Mouse (Mus musculus) macrophage (primary cell): ENCODE data around the gene Ubash3a. TPM values are rescaled to one million over a fixed set of nuclear protein-coding genes. Genes with fewer than 3 reads are reported as not detected.

Experiments used
- H3K27ac ChIP-seq: fragments of 350-480 bp; formaldehyde crosslinking; 2 replicates; pipeline ENCODE4 v1.9.0; 2021
- H3K36me3 ChIP-seq: fragments of 350-480 bp; formaldehyde crosslinking; 2 replicates; pipeline ENCODE4 v1.9.0; 2021; ENCODE audit errors: inconsistent target
- H3K4me3 ChIP-seq: fragments of 350-480 bp; formaldehyde crosslinking; 2 replicates; pipeline ENCODE4 v1.9.0; 2021; ENCODE audit errors: inconsistent target
- H3K79me2 ChIP-seq: fragments of 350-480 bp; formaldehyde crosslinking; 2 replicates; pipeline ENCODE4 v1.9.0; 2021; ENCODE audit errors: inconsistent target
- WGBS: methylation state at CpG from one replicate; pipeline ENCODE4 v1.1.7; 2026; ENCODE audit warnings: inconsistent platforms; ENCODE audit not compliant: missing documents; 5-methylcytosine and 5-hydroxymethylcytosine counted together
- polyA plus RNA-seq: library from polyadenylated mRNA; stranded (reverse); fragments of 250-400 nt; gene quantifications from 3 replicates; pipeline ENCODE4 v1.2.4, GENCODE M21; 2018; ENCODE audit warnings: inconsistent platforms

Ubash3a gene
- polyA plus RNA-seq, 1 experiment from 2014 or later = 0.24 TPM

DNA sequence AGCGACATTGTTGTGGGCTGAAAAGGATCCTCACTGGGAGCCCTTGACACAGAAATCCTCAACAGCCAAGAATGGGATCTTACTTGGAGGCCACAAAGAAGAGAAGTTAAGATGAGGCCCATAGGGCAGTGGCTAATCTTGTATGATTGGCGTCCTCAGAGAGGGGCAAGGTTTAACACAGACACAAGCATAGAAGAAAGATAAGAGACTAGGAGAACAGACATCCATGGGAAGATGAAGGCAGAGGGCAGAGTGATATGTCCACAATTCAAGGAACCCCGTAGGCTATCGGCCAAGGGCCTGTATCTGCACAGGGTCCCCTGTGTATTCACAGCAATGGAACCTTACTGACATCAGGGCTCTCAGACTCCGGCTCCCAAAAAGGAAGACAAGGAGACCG is 12.5 kb upstream of the Ubash3a start:
- 70% methylated on average over 6 of the region's 6 CpGs for WGBS
- Histone ChIP-seq H3K36me3 (no peaks in the 10 kb centered on the region), H3K27ac (no peak overlapping the region), H3K4me3 (no peak overlapping the region), H3K79me2 (no peaks in the 10 kb centered on the region)

DNA sequence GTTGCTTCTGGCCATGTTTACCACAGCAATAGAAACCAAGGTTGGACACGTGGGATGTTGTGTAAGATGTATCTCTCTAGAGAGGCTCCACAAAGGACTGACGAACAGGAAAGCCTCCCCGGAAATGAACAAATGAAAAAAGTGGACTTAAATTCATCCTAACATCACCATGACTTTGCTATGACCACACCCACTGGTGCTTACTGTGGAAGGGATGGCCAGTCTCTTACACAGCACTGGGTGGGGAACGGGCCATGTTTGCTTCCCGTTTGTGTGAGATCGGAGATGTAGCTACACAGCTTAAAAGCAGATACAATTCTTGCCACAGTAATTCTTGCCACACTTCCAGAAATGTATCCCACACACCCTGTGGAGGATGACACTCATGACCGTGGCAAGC is 11.4 kb upstream of the Ubash3a start:
- WGBS = 53% methylated on average over 7 of the region's 7 CpGs
- Histone ChIP-seq H3K79me2 (no peaks in the 10 kb centered on the region), H3K27ac (no peak overlapping the region), H3K36me3 (no peaks in the 10 kb centered on the region), H3K4me3 (no peak overlapping the region)

DNA sequence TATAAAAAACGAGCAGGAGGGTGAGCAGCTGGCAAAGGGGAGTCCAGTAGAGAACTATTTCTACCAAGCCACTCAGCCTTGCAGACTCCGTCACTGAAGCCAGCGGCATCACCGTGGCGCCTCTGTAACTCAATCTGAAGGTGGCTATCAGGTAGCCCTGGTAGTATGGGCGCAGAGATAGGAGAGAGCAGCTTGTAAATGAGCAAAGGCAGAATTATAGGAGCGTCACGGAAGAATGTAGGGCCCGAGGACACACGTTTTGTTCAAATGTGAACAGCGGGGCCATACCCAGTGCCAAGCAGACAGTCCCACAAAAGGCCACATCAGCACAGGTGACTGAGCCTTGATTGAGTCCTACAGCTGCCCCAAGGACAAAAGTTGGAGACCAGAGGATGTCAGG is 8.8 kb upstream of the Ubash3a start, which contains the start of gene Tmprss3:
TSS of gene Tmprss3 (minus strand) at position 101 of the 400 bp plus-strand sequence.
- Histone ChIP-seq H3K79me2 (no peaks in the 10 kb centered on the region), H3K4me3 (no peak within 1 kb of the TSS), H3K36me3 (no peaks in the 10 kb centered on the region), H3K27ac (no peak within 1 kb of the TSS)
- 94% methylated on average over 11 of the region's 11 CpGs for WGBS

DNA sequence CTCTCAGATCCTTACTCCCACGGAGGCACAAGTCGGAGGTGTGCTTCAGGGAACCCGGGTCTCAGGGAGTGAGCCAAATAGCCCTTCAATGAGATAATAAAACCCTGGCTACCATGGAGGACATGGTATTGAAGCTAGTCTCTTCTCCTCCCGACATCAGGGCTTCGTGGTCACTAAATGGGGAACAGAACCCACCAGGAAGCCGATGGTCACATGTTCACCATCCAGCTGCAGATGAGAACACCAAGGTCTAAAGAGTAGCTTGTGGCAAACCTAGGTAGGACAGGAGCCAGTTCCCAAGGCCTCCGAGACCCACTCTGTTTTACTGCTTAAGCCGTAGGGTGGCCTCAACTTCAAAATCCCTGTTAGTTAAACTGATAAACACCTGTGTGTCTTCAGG is 981 bp downstream of the Ubash3a start:
- Histone ChIP-seq H3K36me3 (no peaks in the 10 kb centered on the region), H3K27ac (no peak overlapping the region), H3K4me3 (no peak overlapping the region), H3K79me2 (no peaks in the 10 kb centered on the region)
- WGBS = 44% methylated on average over 8 of the region's 8 CpGs

DNA sequence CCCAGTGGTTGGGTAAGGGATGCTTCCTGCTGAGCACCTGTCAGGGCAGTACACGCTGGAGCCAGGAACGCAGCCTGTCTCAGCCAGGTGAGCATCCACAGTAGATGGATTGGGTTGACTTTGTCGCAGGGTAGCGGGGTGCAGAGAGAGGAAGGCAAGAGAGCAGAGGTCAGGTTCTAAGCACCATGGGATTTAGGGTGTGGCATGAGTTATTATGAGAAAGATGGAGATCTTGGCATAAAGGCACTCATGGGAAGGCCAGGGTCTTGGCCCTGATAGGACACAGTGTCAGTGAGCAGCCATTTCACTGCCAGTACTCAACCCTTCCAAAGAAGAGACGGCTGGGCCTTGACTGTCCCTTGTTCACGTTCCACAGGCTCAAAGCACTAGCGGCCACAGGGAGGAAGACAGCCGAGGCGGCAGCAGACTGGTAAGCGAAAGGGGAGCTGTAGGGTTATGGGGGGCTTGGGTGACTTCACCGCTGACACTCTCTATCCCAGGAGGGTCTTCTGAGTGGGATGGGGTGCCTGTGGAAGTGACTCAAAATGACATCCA is 1.8 kb downstream of the Ubash3a start:
- H3K27ac ChIP-seq = no peak overlapping the region
- H3K79me2 ChIP-seq = no peaks in the 10 kb centered on the region
- WGBS = 94% methylated on average over 9 of the region's 11 CpGs
- H3K36me3 ChIP-seq = no peaks in the 10 kb centered on the region
- H3K4me3 ChIP-seq = no peak overlapping the region

DNA sequence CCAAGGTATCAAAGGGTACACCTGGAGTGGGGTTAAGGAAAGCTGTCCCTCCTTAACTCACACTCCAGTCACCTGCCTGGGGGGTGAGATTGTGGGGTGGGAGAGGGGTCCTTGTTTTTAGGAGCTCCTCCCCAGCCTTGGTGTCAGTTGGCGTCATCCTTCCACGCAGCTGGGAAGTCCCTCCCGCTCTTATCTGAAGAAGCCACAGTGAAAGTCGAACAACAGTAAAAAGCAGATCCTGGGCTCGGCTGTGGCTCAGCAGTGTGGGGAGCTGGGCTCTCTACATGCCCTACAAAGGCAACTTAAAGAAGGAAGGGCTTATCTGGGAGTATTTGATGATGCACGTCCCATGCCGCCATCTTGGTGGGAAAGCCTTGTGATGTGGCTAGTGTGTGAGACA is 2.6 kb downstream of the Ubash3a start:
- no peak overlapping the region for H3K4me3 ChIP-seq
- H3K36me3 ChIP-seq = no peaks in the 10 kb centered on the region
- H3K27ac ChIP-seq = no peak overlapping the region
- WGBS = 91% methylated on average over 7 of the region's 7 CpGs
- H3K79me2 ChIP-seq = no peaks in the 10 kb centered on the region

DNA sequence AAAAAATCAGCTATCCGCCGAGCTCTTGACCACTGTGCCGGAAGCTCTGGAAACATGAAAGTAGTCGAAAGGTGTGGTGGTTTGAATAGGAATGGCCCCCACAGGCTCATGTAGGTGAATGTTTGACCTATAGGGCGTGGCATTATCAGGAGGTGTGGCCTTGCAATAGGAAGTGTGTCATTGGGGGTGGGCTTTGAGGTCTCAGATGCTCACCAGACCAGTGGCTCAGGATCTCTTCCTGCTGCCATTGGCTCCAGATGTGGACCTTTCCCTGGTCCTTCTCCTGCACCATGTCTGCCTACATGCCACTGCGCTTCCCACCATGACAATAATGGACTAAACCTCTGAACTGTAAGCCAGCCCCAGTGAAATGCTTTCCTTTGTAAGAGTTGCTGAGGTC is 4.2 kb downstream of the Ubash3a start:
- no peaks in the 10 kb centered on the region for H3K36me3 ChIP-seq
- H3K4me3 ChIP-seq = no peak overlapping the region
- WGBS = 97% methylated on average over 6 of the region's 6 CpGs

DNA sequence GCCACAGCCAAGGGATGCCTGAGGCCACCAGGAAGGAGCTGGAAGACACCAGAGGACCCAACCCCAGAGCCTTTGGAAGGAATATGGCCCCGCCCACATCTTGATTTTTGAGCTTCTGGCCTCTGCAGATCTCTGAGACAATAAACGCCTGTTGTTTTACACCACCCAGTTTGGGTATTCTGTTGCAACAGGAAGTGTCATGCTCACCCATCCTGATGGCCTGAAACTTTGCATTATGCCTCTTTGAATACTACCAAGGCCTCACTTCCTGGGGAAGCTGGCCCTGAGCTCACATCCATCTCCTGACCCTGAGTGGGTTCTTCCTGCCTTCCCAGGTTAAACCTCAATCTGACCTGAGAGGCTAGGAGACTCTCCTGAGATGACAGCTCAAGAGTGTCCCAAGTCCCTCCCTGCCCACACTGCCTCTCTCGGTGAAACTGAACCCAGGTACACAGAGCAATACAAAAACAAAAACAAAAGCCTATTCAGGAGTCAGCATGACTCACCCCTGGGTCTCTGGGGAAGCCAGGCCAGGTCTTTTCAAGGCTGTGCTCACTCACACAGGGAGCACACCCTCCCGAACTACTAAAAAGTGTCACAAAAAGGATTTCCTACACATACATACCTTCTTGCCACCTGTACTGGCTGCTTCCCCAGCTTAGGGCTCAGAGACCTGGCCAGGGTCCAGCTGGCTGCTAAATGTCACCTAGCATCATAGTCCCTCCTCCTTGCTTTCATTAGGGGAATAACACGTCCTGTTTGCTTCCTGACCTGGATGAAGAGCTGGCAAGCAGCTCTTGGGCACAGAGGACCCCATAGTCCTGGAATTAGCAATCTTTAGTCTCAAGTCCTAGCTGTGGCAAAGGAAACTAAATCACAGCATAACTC is 8.6 kb downstream of the Ubash3a start:
- Histone ChIP-seq H3K36me3 (no peaks in the 10 kb centered on the region), H3K79me2 (no peaks in the 10 kb centered on the region), H3K4me3 (no peak overlapping the region), H3K27ac (no peak overlapping the region)
- WGBS = 57% methylated on average over 5 of the region's 5 CpGs

More for the DNA sequence above, 4.2 kb downstream of the Ubash3a start:
- Histone ChIP-seq H3K27ac (no peak overlapping the region), H3K79me2 (no peaks in the 10 kb centered on the region)

DNA sequence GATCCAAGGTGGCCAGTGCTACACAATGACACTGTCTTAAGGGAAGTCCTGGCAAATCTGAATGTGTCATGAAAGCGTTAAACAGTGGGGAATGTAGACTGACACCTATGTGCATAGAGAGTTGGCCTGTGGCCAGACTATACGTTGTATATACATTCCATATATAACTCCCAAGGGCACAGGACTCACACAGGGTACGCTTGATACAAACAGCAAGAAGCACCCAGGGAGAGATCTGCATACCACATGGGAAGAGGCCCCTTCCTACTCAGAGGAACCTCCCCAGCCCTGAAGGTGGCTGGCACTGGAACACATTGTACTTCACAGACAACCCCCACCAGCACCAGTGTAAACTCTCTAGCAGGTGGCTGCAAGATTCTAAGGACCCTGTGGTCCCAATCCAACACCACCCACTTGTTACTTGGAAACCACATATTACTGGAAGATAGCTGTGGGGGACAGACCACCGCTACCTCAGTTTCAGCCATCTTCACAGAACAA is 15.2 kb downstream of the Ubash3a start:
- no peaks in the 10 kb centered on the region for H3K36me3 ChIP-seq
- H3K4me3 ChIP-seq = no peak overlapping the region
- 65% methylated on average over 4 of the region's 4 CpGs for WGBS

DNA sequence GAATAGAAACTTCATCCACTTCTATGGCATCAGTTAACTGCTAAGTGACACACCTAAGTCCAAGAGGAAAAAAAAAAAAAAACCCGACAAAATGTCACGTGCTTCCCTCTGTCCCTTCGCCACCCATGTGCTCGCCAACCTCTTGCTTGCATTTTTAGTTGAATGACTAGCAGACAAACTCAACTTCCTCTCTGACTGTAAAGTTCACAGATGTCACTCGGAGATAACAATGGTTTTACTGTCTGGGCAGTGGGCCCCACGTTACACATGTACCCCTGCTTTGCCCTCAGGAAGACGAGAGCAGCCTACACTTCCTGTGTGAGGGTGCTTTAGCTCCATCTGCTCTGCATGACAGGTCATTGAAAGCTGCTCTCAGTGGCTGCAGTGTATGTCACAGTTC is 16.2 kb downstream of the Ubash3a start:
- H3K36me3 ChIP-seq = no peaks in the 10 kb centered on the region
- H3K4me3 ChIP-seq = no peak overlapping the region
- 21% methylated on average over 7 of the region's 7 CpGs for WGBS
- H3K27ac ChIP-seq = peak overlapping the region; percentile 14
- no peaks in the 10 kb centered on the region for H3K79me2 ChIP-seq

More for the DNA sequence above, 15.2 kb downstream of the Ubash3a start:
- Histone ChIP-seq H3K27ac (no peak overlapping the region), H3K79me2 (no peaks in the 10 kb centered on the region)

DNA sequence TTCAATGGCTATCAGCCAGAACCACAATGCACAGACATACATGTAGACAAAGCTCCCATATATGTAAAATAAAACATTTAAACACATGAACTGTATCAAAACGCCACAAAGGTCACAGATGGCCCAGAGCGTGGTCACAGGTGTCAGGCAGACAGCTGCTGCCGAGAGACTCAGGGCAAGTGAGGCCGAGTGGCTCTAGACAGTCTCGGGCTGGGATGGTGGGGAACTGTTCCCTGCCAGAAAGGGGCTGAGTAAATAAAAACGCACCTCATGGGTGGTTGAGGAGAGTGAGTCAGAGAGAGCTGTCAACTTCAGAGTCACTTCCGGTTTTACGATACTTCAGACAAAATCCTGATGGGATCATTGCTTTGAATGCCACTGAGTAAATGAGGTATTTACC is 16.9 kb downstream of the Ubash3a start:
- Histone ChIP-seq H3K4me3 (no peak overlapping the region), H3K79me2 (no peaks in the 10 kb centered on the region), H3K36me3 (no peaks in the 10 kb centered on the region), H3K27ac (peak overlapping the region; percentile 14)
- 46% methylated on average over 8 of the region's 8 CpGs for WGBS

DNA sequence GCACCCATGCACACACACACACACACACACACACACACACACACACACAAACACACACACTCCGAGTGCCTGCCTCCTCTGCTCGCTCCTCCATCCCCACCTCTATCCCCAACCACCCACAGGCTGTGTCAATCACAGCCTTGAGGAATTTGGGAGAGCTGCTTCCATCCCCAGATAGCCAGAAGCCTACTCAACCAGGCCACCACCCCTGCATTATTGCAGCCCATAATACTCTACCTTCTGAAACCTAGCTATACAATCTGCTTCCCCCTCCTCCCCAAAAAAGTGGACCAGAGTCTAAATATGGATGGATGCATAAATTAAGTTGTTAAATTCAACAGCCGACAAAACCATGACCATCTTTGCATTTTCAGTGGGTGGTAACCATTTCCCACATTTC is 18.7 kb downstream of the Ubash3a start:
- 77% methylated on average over 3 of the region's 3 CpGs for WGBS
- H3K4me3 ChIP-seq = no peak overlapping the region

DNA sequence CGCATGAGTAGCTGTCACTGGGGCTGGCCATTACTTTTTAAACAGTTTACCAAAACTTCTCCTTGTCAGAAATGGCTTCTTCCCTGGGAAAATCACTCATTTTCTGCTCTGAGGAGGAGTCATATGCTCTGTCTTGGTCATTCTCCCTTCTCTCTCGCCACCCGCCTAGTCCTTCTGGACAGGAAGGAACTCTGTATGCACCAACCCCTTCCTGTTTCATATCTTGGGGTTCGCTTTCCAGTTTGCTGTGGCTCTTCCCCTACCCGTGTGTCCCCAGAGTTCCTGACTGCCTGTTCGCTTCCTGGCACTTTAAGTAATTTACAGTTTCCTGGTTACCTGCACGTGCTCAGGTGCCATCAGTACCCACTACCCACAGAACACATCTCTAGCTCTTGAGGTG is 19.3 kb downstream of the Ubash3a start:
- WGBS = 20% methylated on average over 7 of the region's 7 CpGs

More for the DNA sequence above, 18.7 kb downstream of the Ubash3a start:
- H3K27ac ChIP-seq = no peak overlapping the region
- no peaks in the 10 kb centered on the region for H3K79me2 ChIP-seq
- H3K36me3 ChIP-seq = no peaks in the 10 kb centered on the region

DNA sequence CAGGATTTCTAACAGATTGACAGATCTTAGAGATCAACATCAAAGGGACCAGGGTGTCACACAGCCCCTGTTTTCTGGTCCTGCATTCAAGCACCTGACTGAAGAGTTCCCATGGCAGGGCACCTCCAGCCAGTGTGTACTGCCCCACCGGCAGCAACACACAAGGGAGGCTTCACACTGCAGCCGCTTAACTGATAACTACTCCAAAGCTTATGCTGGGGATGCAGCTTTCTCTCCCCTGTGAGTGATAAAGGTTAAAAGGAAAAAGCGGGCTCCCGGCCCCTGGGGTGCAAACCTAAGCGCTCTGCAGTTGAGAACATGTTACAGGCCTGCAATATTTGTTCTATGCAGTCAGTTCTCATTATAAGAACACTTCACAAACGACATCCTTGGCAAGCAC is 24.1 kb downstream of the Ubash3a start:
- H3K4me3 ChIP-seq = no peak overlapping the region
- no peak overlapping the region for H3K27ac ChIP-seq
- H3K36me3 ChIP-seq = no peaks in the 10 kb centered on the region
- WGBS = 93% methylated on average over 6 of the region's 6 CpGs
- no peaks in the 10 kb centered on the region for H3K79me2 ChIP-seq

More for the DNA sequence above, 19.3 kb downstream of the Ubash3a start:
- Histone ChIP-seq H3K4me3 (no peak overlapping the region), H3K36me3 (no peaks in the 10 kb centered on the region), H3K27ac (no peak overlapping the region), H3K79me2 (no peaks in the 10 kb centered on the region)
